Mouse (Mus musculus): Measurements from ENCODE around the gene Speer4e.
"Not testable (repeated sequence)": the region's sequence is repeated elsewhere in the genome, so short reads cannot be mapped to it uniquely, and the experiment has no call there.

DNA sequence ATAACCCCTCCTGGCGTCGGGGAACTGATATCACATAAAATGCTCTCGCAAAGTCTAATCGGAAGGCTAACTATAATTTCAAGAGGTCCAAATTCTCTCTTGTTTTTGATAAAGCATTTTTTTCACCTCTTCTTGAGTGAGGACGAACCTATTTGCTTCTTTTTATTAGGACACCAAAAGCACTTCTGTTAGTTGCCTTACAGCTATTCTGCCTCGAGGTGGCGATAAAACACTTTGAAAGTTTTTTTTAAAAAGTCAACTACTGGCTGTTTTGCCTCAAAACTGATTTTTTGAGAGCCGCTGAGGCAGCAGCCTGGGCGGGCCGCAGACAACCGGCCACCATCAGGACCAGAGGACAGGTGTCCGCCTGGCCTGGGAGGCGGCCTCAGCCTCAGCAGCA lies 25.6 kb upstream of the Speer4e start:
- not testable (repeated sequence) for TF ChIP-seq CTCF (IDR thresholded peaks at IDR 0.05; ENCODE audit: low read depth, low read length); POLR2A (IDR thresholded peaks at IDR 0.05; ENCODE audit: insufficient read depth, low read length)

Data from ES-Bruce4 (cell line).